Mouse (Mus musculus) skeletal muscle tissue, adult 2 months (tissue): ENCODE measurements around the gene Cyp26c1.

Experiments used
- DNase-seq: peaks from one replicate; pipeline ENCODE4 v3.0.0-alpha.2; 2012; ENCODE audit warnings: low read depth, low spot score

Cyp26c1 gene

GRCm38 (mm10) chr19:37698273-37699160, 13.1 kb downstream of the Cyp26c1 start:
- no peak for DNase-seq

DNA sequence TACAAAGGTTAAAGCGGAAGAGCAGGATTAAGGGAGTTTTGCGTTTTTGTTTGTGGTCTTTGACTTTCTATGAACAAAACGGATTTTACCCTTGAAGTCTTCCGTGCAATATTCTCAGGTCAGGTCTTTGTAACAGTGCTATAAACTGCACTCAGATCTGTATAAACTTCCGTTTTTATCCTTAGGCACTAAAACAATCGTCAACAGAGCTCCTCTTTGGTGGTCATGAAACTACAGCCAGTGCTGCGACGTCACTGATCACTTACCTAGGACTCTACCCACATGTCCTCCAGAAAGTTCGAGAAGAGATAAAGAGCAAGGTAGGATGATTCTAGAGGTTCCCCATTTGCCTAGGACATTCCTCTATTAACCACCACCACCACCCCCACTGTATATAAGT, 14.3 kb downstream of the Cyp26c1 start:
- no peak for DNase-seq

GRCm38 (mm10) chr19:37702377-37703076, 17.1 kb downstream of the Cyp26c1 start:
- DNase-seq: no peak

DNA sequence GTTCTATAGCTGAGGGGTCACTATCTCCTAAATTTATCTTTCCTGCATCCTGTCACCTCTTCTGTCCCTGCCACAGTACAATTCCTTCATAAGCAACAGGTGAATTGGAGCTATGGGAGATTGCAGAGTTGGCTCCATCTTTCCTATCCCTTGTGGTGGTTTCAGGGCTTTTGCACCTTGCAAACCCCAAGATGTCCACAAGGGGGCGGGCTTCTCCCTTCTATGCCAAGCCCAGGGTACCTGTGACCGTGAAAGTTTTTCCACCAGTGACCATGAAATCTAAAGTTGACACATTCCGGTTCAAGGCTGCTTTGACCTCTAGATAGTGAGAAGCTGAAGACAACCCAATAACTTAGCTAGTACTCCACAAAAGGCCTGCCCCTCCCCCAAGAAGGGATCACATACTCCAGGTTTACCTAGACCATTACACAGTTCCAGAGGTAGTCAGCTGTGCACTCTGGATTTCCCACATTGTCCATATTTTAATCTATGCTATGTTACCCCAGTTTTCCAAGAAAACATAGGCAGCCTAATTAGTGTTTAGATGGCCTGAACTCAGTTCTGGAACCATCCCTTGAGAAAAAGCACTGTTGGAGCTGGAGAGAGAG, 18.6 kb downstream of the Cyp26c1 start:
- DNase-seq: peak; percentile 18

DNA sequence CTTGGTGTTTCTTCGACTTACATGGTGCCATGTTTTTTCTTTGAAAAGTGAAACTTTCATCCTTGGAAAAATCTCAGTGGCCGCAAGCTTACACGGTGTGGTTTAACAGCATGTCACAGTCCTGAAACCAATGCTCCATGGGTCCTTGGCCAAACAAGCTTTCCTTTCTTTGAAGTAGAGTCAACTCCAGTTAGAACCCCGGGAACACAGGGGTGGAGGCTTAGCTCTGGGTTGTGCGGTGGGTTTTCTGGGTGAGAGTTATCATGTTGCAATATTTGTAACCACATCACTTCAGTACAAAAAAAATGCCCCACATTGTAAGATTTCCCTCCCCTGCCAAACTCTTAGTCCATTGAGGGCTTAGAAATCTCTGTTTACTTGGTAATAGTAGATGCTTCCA, 20.3 kb downstream of the Cyp26c1 start:
- no peak for DNase-seq

DNA sequence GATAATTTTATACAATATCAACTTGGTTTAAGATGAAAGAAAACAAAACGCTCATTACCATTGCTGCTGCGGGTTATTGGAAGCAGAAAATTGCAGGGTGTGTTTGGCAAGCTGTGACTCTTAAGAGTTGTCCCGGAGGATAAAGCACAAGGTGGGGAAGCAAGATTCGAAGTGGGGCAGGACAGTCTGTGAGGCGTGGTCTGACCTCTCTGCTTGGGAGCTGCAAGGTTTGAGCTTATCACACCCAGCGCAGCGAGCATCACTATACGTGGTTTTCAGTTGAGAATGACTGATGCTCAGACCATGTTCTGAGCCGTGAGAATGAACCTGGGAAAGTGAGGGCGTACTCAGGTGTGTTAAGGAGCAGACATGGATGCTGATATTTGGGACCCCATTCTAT, 29.3 kb downstream of the Cyp26c1 start:
- no peak for DNase-seq

DNA sequence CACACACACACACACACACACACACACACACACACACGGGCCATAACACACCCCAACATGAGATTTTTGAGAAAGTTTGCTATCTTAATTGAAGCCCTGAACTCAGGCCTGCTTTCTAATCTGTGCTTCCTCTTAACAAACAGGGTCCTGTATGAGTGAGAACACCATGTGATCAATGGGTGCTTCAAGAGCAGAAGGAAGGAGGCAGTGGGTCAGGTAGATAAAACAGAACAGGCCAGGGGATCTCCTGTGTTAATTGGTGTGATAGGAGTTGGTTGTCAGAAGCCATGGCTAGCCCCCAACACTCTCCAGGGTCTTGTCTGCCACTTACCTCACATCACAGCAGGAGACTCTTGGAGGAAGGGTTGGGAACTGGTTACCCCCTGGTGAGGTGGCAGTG, 30.6 kb downstream of the Cyp26c1 start:
- no peak for DNase-seq

GRCm38 (mm10) chr19:37716524-37717175, 31.3 kb downstream of the Cyp26c1 start:
- no peak for DNase-seq

GRCm38 (mm10) chr19:37719166-37719565, 33.8 kb downstream of the Cyp26c1 start:
- no peak for DNase-seq

DNA sequence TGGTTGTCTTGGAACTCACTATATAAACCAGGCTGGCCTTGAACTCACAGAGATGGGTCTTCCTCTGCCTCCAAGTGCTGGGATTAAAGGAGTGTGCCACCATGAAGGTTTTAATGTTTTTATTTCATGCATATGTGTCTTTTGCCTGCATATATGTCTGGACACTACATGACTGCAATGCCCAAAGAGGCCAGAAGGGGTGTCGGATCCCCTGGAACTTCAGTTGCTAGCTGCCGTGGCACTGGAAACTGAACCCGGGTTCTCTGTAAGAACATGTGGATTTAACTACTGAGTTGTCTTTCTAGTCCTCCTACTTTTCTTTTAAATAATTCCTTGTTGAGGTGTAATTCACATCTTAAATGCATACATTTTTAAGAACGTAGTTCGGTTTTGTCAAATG, 39.2 kb downstream of the Cyp26c1 start:
- no peak for DNase-seq

DNA sequence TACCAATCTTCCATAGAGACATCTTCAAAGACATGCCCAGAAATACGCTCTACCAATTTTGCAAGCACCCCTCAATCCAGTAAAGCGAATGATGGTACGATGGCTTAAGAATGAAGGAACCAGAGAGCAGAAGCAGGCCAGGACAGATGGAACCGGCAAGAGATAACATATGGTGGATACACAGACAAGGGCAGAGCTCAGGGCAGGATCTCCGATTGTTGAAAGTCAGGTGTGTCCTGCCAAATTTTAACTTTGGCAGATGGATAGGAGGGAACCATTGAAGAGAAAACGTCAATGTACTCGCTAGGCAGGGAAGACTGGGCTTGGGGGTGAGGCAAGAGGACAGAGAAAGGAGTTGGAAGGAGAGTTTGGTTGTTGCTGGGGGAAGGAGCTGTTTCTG, 41.2 kb downstream of the Cyp26c1 start:
- DNase-seq: no peak

DNA sequence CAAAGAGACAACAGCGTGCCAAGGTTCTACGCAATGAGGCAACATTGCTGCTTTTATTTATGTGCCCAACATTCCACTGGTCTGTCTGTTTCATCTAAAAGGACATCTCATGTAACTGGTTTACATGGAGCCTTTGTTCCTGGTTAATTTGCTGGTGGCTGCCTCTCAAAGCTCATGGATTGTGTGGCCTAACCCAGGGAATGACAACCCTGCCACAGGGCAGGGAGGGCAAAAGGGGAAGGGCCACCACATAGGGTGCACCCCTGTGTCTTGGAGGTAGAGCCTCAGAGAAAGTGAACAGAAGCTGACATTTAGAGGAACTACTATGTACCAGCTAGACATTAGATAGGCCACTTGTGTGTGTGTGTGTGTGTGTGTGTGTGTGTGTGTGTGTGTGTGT, 42.0 kb downstream of the Cyp26c1 start:
- DNase-seq: no peak

DNA sequence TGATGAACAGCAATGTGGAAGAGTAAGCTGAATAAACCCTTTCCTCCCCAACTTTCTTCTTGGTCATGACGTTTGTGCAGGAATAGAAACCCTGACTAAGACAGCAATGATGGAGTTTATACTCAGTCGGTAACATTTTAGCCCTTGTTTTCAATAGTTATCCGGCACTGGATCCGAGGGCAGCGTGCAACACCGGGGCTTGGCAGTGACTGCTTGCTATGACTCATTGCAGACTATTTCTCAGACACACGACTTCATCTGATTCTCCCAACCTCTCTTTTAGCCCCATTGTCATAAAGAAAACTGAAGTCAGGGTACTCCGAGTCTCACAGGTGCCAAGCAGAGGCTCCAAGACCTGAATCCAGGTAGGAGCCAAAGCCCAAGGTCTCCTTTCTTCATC, 50.0 kb downstream of the Cyp26c1 start:
- DNase-seq: no peak

DNA sequence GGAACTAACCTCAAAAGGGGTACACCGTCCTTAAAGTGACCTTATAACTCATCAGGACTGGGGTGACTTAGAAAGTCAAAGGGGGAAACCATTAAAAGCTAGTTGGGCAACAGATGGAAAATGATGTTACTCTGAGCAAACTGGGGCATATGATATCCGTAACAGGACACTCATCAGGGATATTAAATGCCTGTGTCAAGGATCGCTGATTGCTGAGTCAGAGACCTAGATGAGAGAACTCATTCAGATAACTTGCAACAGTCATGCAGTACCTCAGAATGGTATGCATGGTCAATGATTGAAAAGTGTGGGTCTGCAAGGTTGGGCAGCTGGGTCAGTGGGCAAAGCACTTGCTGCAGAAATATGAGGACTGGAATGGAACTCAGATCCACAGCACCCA, 53.2 kb downstream of the Cyp26c1 start:
- DNase-seq: no peak

GRCm38 (mm10) chr19:37740043-37740442, 54.7 kb downstream of the Cyp26c1 start:
- no peak for DNase-seq
